Mouse (Mus musculus) 3T3-L1 (cell line): Measurements from ENCODE around the gene 1700123O20Rik.
A peak's percentile ranks its signal among the peaks of the same experiment; 100 is the strongest.

Source experiments
- DNase-seq: peaks from one replicate; pipeline ENCODE4 v3.0.0-alpha.2; 2015; ENCODE audit warnings: low read depth, low spot score

Gene 1700123O20Rik

DNA sequence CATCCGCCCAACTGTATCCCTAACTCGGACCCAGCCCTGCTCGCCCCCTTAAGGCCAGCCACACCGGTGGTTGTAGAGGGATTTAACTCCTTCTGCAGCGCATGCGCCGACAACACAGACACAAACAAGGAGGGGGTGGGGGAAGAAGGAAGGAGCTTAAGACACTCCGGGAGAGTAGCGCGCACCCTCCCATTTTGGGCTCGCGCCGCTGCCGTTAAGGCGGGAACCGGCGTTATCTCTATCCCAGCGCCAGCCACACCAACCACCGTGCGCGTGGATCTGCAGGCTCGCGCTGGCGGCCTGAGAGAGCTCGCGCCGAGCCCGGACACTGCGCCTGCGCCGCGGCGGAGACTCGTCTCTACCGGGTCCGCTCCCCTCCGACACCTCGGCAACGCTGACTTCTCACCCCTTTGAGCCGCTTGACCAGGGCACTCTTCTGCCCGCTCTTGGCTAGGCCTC is at the start of gene 1700123O20Rik:
TSS of gene 1700123O20Rik (plus strand) at position 154 of the 459 bp plus-strand sequence.
- peak; percentile 83 for DNase-seq

DNA sequence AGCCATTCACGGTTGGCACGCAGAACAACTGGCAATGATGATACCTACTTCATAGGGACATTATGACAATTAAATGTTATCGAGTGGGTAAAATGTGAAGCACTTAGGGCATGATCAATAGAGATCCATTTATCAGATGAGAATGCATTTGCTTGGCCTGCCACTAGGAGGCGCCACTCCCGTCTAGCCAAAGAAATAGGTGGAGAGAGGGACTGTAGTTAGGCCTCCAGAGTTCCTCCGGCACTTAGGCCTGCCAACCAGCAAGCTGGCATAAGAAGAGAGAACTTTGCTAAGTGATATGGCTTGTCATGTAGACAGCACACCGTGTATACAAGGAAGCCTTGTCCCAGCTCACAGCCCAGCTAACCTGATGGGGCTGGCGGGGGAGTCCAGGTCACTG is 49.1 kb upstream of the 1700123O20Rik start:
- DNase-seq = peak; percentile 36

DNA sequence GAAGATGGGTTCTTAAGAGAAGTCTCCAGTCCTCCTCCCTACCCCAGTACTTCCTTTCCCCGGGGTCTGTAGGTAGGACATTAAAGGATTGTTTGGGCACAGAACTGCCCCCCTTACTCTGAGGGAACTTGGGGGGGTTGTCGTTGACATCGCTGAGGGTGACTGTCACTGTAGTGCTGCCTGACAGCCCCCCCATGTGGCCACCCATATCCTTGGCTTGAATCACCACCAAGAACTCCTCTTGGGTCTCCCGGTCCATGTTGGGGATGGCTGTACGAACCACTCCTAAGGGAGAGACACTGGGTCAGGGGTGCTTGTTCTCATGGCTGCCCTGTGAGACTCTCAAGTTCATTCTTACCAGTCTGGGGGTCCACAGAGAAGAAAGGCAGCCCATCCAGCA is 47.8 kb upstream of the 1700123O20Rik start:
- DNase-seq = no peak

DNA sequence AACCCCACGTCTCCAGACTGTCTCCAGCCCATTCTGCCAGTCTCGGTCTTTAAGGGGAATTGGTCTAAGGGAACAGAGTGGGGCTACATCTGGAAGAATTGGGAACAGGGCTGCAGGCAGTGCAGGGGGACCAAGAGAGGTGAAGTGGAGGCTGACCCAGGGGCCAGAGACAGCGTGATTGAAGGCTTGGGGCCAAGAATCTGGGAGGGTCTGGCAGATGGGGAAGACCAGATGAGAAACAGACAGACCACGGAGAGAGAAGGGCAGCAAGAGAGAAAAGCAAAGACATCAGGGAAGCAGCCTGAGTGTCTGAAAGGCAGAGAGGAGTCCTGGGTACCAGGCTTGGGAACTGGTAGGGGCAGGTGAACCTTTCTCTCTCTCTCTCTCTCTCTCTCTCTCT is 45.9 kb upstream of the 1700123O20Rik start:
- no peak for DNase-seq

DNA sequence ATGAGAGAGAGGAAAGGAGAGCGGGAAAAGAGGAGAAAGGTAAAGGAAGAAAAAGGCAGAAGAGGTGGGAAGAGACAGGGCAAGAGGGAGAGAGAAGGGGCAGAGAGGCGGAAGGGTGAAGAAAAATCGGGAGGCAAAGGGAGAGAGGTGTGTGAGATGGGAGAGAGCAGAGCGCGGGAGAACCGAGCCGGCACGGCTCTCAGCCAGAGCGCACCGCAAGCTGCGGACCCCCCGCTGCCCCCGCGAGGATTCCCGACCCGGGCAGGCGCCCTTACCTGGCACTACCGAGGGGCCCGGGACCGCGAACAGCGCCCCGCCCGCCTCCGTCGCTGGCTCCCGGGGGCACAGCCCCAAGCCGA is 45.1 kb upstream of the 1700123O20Rik start, which contains the start of gene Gm17606:
TSS of gene Gm17606 (plus strand) at position 7 of the 359 bp plus-strand sequence.
- DNase-seq = no peak

DNA sequence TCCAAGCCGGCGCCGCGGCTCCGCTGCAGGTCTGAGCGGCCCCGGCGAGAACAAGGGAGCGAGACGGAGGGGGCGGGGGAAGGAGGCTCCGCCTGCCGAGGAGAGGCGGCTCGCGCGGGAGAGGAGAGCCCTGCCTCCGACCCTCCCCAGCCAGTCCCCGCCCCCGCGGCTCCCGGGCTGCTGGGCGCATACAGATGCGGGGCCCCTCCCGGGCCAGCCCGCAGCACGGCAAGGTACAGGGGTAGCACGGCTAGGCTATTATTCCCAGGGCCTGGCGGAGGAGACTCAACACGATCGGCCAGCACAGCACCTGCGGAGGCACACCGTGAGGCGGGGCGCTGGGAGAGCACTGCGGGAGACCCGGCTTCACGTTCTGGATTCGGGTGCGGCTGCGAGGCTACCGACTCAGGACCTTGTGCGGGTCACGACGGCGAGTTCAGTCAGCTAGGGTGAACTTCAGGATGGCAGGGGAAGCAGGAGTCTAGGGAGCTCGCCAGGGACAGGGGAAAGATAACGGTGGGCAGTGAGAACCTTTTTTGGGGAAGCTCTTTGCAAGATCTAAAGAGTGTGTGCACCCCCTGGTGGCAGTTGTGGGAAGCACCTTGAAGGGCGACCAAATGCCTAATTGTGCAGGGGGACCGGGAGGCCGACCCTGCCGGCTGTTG is 44.6 kb upstream of the 1700123O20Rik start, which contains the start of gene Cdh24:
TSS of gene Cdh24 (minus strand) at position 60 of the 665 bp plus-strand sequence.
- DNase-seq = peak; percentile 81

DNA sequence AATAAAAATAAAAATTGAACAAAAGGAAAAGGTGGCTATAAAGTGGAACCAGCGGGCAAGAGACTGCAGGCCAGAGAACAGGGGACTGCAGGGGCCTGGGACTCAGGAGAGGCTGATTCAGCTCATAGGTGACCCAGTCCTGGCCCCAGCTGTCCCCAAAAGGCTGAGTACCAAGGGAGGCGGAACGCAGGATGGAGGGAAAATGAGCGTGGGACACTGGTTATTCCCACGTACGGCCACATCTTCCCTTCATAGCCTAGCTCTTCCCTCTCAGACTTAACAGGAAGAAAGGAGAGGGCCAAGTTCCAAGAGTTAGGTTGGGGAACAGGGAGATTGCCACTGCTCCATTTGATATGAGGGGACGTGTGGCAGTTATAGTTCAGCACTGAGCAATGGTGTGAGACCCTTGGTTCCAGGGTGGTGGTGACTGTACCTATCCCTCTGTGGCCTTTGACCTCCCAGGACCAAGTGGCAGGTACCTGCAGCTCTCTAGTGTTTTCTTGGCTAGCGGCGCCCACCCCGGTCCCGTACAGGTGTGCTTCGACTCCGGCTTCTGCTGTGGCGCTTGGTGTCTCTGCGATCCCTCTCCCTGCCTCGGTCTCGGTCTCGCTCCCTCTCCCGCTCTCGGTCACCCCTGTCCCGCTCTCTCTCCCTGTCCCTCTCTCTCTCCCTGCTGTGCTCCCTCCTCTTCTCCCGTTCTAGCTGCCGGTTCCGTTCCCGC is 43.6 kb upstream of the 1700123O20Rik start:
- DNase-seq = no peak

DNA sequence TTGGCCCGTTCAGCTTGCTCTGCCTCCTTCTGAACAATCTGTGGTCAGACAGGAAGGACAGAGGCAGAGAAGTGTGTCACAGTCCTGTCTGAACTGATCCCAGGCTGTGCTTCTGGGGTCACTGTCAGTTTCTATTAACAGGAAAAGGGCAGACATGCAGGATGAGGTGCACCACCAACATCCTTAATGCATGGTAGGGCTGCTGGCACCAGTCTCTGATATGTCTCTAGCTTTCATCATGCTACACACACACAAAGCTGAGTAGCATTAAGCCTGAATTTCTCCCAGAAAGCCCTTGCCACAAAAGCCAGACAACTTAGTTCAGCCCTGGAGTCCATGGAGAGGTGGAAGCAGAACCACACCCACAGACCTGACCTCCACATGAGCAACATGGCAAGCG is 43.0 kb upstream of the 1700123O20Rik start:
- DNase-seq = peak; percentile 47

DNA sequence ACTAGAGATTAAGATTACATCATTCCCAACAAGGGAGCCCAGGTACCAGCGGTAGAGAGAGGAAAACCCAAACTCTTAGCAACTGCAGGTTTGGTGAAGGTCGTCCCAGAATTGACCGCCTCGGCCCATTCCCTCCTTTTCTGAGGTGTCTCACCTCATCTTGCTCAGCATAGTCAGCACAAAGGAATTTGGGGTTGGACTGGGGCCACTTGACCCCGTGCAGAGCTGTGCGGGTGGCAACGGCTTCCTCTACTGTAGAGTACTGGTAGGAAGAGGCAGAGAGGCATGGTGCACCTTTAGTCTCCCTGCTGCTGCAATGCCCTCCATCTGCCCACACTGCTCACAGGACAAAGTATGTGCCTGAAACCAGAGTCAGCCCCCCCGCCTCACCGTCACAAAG is 41.7 kb upstream of the 1700123O20Rik start:
- DNase-seq = no peak

DNA sequence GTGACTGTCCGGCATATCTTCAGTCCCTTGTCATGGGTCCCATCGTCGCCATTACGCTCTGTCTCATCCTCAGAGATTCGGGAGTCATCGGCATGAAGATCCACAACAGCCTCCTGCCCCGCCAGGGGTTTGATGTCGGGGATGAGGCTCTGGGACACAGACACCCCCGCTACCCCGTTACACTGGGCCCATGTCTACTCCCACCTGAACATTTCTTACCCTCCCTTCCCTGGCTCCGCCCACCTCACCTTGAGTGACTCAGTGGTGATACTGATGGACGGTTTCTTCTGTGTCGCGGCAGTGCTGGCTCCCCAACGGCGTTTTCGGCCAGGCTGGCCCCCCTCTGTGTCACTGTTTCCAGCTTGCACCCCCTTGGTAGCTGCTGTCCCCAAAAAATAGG is 39.6 kb upstream of the 1700123O20Rik start:
- DNase-seq = no peak

DNA sequence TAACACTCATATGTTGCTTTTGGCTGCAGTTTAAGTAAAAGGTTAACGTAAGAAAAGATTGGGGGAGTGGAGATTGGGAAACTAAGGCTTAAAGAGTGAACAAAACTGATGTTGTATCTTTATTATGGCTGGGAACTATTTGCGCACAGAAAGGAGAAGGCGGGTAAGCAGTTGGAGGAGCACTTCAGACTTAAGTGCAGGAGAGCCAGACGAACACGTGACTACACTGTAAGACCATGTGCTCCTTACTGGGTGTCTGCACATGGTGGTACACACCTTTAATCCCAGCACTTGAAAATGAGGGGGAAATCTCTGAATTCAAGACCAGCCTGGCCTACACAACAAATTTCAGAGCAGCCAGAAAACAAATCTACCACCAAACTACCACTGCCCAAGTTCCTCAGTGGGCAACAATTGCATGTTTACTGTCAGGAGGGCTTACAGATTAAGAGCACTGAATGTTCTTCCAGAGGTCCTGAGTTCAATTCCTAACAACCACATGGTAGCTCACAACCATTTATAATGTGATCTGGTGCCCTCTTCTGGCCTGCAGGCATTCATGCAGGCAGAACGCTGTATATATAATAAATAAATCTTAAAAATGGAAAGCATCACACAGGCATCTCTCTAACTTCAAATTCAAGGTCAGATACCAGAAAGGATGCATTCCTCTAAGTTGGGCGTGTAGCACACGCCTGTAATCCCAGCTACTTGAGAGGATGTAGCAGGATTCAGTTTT is 38.9 kb upstream of the 1700123O20Rik start:
- no peak for DNase-seq

DNA sequence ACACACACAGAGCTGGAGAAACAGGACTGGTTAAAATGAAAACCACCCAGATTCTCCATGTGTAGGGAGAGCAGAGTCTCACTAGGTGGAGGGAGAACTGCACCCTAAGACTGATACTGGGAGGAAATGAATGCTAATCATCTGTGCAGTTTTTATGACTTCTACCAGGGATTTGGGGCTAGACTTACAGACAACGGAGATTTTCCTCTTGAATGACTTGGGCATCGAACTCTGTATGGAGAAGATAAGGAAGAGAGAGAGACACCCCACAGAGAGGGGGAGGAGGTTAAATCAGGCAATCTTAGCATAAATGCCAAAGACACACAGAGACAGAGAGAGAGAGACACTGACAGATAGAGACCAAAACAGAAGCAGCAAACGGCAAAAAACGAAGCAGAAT is 38.1 kb upstream of the 1700123O20Rik start:
- no peak for DNase-seq

DNA sequence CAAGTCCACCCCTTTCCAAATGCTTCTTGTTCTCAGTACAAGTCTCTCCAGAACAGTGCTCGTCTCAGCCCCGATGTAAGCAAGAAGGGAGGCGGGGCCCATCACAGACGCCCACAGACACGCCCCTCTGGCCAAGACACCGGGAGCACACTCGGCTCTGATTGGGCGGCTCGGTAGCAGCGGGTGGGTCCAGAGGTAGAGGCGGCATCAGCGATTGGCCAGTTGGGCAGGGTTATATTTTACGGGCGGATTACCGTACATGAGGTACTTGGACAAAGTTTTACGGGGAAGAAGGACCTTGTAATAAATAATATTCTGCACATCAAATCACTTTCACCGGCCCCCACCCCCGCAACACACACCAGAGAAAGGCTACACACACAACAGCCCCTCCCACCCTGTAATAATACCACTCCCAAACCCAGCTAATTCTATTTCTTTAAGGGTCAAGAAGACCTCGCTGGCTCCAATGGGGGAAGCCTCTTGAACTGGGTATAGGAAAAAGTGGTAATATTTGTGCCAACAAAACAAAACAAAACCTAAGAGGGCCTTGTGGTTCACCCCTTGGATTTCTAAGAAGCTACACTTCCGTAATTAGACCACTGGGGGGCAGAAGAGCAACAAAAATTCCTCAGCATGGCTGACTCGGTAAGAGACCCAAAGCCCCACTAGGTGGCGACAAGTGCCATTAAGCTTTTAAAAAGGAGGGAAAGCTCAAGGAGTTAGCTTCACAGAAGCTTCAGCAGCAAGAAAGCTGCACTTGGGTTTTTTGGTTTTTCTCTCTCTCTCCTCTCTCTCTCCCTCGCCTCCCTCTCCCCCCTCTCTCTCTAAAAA is 35.2 kb upstream of the 1700123O20Rik start:
- DNase-seq = peak; percentile 93

DNA sequence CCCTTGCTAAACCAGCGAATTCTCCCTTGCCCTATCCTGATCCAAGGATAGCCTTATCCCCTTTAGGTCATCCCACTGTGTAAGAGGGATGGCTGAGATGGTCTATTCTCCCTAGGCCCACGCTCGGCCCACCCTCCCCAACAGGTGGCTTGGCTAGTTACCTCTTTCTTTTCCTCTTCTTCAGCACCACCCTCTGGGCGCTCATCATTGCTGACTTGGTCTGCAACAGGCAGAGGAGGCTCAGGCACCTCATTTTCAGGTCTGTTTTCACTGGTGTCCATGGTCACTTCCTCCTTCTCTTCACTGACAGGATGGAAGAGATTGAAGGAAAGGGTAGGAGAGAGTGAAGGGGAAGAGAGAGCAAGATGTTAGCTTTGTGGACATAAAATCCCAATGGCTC is 34.5 kb upstream of the 1700123O20Rik start:
- DNase-seq = no peak

DNA sequence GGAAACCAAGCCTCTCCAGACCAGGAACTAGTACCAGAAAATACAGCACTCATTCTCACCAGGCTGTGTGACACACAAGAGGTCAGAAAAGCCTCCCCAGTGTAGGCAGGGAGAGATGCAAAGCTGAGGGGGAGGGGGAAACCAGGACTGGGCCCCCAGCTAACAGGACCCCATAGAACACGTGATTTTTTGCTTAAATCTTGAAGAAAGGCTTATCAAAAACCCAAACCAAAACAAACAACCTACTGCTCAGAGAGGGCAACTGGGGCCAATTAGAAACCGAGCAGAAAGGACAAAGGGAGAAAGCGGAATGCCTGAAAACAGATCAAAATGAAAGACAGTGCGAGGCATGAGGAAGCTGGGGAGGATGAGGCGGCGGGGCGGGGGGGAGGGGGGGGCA is 33.2 kb upstream of the 1700123O20Rik start:
- DNase-seq = no peak

DNA sequence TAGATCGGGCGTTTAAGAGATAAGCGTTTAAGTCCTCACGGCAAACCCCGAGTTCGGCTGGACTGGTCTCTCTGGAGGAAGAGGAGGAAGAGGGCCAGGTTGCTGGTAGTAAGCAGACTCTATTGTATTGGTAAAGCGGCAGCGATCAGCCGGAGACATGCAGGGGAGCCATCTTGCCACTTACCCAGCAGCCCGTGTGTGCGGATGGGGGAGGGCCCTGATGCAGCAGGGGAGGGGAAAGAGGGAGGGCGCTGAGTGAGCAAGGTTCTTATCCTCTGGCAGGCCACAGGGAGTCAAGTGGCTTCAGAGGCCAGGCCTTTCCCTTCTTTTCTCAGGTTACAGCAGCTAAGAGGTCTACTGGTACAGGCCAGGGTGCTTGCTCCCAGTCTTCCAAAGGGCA is 32.5 kb upstream of the 1700123O20Rik start:
- peak; percentile 86 for DNase-seq

DNA sequence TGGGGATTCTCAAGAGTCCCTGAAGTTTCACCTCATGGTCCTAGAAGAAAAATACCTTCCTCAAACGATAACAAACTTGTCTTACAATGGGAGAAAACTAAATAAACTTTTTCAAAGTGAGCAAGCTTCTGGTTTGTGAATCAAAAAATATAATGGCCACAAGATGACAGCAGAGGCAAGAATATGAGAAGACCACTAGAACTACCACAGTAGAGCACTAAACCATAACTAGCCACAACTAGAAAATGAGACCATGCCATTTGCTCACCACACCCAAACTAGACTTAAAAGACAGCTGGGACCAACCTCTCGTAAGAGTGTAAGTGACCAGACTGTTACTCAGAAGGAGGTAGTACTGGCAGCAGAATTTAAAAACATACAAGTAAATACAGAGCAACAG is 26.0 kb upstream of the 1700123O20Rik start:
- DNase-seq = peak; percentile 79

DNA sequence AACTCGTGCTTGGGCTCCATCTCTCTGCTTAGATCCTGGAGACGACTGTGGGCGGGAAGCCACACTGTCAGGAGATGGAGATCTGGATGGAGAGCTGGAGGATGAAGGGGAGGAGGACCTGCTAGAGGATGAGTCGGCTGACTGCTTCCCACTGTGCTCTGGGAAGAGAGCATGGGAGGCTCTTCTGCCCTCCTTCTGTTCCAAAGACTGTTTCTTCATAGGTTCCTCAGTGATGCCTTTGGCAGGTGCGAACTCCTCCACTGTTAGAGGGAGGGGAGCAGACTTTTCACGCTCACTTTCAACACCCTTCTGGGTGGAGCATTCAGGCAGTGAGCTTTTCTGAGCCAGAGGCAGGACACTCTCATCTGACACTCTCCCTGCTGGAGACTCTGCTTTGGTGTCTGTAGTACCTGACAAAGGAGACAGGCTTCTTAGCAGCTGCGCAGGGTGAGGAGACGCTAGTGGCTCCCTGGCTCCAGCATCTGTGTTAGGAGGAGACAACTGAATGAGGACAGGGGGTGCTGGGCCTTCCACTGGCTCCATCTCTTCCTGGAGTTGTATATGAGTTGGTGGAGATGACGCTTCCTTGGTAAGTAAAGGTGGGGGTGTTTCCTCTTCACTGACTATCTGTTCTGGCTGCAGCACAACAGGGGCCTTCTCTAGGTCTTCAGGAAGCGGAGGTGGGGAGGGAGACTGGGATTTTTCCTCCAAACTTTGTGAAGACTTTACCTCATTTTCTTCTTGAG is 21.4 kb upstream of the 1700123O20Rik start:
- no peak for DNase-seq

DNA sequence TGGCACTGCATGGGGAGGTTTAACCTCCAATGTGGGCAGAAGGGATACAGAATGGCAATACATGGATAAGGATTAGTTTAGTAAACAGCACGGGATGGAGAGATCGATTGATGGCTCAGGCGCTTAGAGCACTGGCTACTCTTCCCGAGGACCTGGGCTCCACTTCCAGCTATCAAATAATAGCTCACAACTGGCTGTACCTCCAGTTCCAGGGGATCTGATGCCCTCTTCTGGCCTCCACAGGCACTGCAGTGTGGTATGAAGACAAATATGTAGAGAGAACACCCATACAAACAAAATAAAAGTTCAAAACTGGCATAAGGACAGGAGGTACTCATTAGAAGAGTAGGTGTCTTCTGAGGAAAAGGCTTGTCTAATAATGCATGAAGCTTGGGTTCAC is 16.6 kb upstream of the 1700123O20Rik start:
- DNase-seq = peak; percentile 59

DNA sequence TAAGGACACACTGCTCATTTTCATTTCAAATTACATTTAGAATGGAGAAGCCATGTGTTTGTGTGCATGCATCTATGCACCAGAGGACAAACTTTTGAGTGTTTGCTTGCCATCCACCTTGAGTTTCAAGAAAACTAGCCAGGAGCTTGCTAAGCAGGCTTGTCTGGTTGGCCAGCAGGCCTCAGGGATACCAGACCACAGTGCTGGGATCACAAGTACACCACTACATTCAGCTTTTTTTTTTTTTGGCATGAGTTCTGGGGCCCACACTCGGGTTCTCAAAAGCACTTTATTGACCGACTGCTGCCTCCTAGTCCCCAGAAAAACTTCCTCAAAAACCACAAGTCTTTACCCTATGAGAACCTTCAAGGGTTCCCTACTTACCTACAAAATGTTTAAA is 11.7 kb upstream of the 1700123O20Rik start:
- DNase-seq = no peak

DNA sequence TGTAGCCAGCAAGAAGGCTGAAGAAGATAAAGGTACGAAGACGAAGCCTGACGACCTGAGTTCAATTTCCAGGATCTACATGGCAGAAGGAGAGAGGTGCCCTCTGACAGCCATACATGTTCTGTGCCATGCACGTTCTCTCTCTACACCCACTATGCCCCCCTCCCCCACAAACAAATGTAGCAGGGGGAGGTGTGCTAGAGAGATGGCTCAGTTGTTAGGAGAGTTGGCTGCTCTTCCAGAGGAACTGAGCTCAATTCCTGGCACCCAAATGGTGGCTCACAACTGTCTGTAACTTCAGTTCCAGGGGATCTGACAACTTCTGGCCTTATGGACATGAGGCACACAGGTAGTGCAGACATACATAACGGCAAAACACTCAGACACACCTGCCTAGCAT is 9.7 kb upstream of the 1700123O20Rik start:
- no peak for DNase-seq
